Mouse (Mus musculus): ENCODE data around the gene A630001G21Rik. TPM values are rescaled to one million over a fixed set of nuclear protein-coding genes. Genes with fewer than 3 reads are reported as not detected.

Gene A630001G21Rik
- polyA plus RNA-seq, 1 experiment, result 0.02 TPM

DNA sequence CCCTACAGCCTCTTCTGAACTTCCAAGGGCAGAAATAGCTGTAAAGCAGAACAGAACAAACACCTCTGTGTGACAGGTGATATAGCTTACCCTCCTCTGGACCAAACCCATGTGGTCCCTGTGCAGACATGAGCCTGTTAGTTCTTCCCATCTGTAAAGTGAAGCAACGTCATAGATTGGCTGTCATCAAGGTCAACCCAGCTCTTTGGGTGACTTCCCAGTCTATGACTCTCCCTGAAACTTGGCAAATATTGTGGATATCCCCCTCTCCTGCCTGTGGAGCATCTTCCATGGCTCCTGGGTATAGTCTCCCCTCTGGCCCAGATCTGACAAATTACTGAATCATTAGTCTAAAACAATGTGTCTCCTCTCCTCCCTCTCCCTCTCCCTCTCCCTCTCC is 86.2 kb downstream of the A630001G21Rik start:
- Histone ChIP-seq H3K36me3 (ENCODE audit: control insufficient read depth, insufficient read depth) (no peaks in the 10 kb centered on the region), H3K4me2 (ENCODE audit: low read depth) (no peak overlapping the region), H3K79me2 (ENCODE audit: control insufficient read depth, insufficient read depth) (no peaks in the 10 kb centered on the region), H3K27me3 (ENCODE audit: control insufficient read depth, insufficient read depth, insufficient read length) (no peaks in the 10 kb centered on the region), H3ac (ENCODE audit: control insufficient read depth, insufficient read length) (no peak overlapping the region), H3K4me3 (no peak overlapping the region)
- TF ChIP-seq E2F4 (IDR thresholded peaks at IDR 0.05; ENCODE audit: insufficient read depth) (no peak), MAX (IDR thresholded peaks at IDR 0.05; ENCODE audit: low read depth) (no peak), TCF3 (IDR thresholded peaks at IDR 0.05; ENCODE audit: insufficient read length, low read depth) (no peak), POLR2AphosphoS2 (IDR thresholded peaks at IDR 0.05; ENCODE audit: insufficient read length, low read depth) (no peak), MYOG (IDR thresholded peaks at IDR 0.05; ENCODE audit: control insufficient read depth in 1 of 3, insufficient read depth in 1 of 3, insufficient read length in 2 of 3, low read depth in 2 of 3) (no peak), TCF12 (IDR thresholded peaks at IDR 0.05; ENCODE audit: insufficient read depth, poor library complexity, severe bottlenecking) (no peak), USF1 (IDR thresholded peaks at IDR 0.05; ENCODE audit: low read depth) (no peak), SRF (IDR thresholded peaks at IDR 0.05; ENCODE audit: control insufficient read depth, insufficient read length, low read depth) (no peak), MYOD1 (IDR thresholded peaks at IDR 0.05; ENCODE audit: control insufficient read depth in 1 of 3, insufficient read length in 2 of 3, low read depth in 2 of 3) (no peak), POLR2A (IDR thresholded peaks at IDR 0.05; ENCODE audit: insufficient read length, low read depth) (no peak), REST (IDR thresholded peaks at IDR 0.05; ENCODE audit: insufficient read depth, insufficient read length) (no peak), CEBPB (IDR thresholded peaks at IDR 0.05; ENCODE audit: insufficient read depth, poor library complexity, severe bottlenecking) (no peak)

DNA sequence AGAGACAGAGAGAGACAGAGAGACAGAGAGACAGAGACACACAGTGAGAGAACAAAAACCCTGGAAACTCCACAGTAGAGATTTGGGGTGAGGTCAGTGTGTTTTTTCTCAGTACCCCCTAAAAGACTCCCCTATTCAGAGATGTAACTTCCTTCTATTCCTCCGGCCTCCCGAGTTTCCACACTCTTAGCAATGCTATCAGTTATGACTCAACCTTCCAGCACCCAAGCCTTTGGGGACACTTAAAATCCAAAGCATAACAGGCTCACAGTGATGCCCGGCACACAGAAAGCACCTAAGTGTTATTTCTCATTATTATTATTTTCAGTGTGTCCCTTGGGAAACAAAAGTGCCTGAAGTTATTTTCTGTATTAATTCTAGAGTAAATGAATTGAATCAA is 87.9 kb downstream of the A630001G21Rik start:
- Histone ChIP-seq H3K4me3 (no peak overlapping the region), H3K27me3 (ENCODE audit: control insufficient read depth, insufficient read depth, insufficient read length) (no peaks in the 10 kb centered on the region), H3K36me3 (ENCODE audit: control insufficient read depth, insufficient read depth) (no peaks in the 10 kb centered on the region), H3K4me2 (ENCODE audit: low read depth) (no peak overlapping the region), H3ac (ENCODE audit: control insufficient read depth, insufficient read length) (no peak overlapping the region), H3K79me2 (ENCODE audit: control insufficient read depth, insufficient read depth) (no peaks in the 10 kb centered on the region)
- TF ChIP-seq SRF (IDR thresholded peaks at IDR 0.05; ENCODE audit: control insufficient read depth, insufficient read length, low read depth), result no peak
- TF ChIP-seq E2F4 (IDR thresholded peaks at IDR 0.05; ENCODE audit: insufficient read depth), result no peak
- TF ChIP-seq TCF12 (IDR thresholded peaks at IDR 0.05; ENCODE audit: insufficient read depth, poor library complexity, severe bottlenecking), result no peak
- no peak for TF ChIP-seq USF1 (IDR thresholded peaks at IDR 0.05; ENCODE audit: low read depth)
- no peak for TF ChIP-seq REST (IDR thresholded peaks at IDR 0.05; ENCODE audit: insufficient read depth, insufficient read length)
- no peak for TF ChIP-seq MYOD1 (IDR thresholded peaks at IDR 0.05; ENCODE audit: control insufficient read depth in 1 of 3, insufficient read length in 2 of 3, low read depth in 2 of 3)
- no peak for TF ChIP-seq POLR2A (IDR thresholded peaks at IDR 0.05; ENCODE audit: insufficient read length, low read depth)
- no peak for TF ChIP-seq MAX (IDR thresholded peaks at IDR 0.05; ENCODE audit: low read depth)
- TF ChIP-seq MYOG (IDR thresholded peaks at IDR 0.05; ENCODE audit: control insufficient read depth in 1 of 3, insufficient read depth in 1 of 3, insufficient read length in 2 of 3, low read depth in 2 of 3), result no peak
- TF ChIP-seq POLR2AphosphoS2 (IDR thresholded peaks at IDR 0.05; ENCODE audit: insufficient read length, low read depth), result no peak
- no peak for TF ChIP-seq TCF3 (IDR thresholded peaks at IDR 0.05; ENCODE audit: insufficient read length, low read depth)
- TF ChIP-seq CEBPB (IDR thresholded peaks at IDR 0.05; ENCODE audit: insufficient read depth, poor library complexity, severe bottlenecking), result no peak

DNA sequence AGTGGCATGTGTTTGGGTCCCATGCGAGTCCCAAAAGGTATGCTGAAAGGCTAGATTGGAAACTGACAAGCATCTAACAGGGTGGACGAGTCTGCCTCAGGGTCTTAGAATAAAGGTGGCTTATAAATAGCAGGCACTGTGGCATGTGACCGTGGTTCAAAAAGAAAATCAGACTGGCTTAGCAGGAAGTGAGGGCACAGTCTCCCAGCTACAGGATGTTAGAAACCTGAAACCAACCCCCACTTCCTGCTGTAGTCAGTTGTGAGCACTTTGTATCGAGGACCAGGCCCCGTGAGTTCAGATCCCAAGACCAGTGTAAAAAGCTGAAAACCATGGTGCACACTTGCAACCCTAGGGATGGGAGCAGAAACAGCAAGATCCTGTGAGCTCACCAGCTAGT is 91.1 kb downstream of the A630001G21Rik start:
- H3K27me3 ChIP-seq (ENCODE audit: control insufficient read depth, insufficient read depth, insufficient read length), result no peaks in the 10 kb centered on the region
- no peak overlapping the region for H3K4me2 ChIP-seq (ENCODE audit: low read depth)
- H3K4me3 ChIP-seq, result no peak overlapping the region
- H3ac ChIP-seq (ENCODE audit: control insufficient read depth, insufficient read length), result no peak overlapping the region
- no peaks in the 10 kb centered on the region for H3K79me2 ChIP-seq (ENCODE audit: control insufficient read depth, insufficient read depth)
- TF ChIP-seq MYOD1 (IDR thresholded peaks at IDR 0.05; ENCODE audit: control insufficient read depth in 1 of 3, insufficient read length in 2 of 3, low read depth in 2 of 3) (no peak), MAX (IDR thresholded peaks at IDR 0.05; ENCODE audit: low read depth) (no peak), MYOG (IDR thresholded peaks at IDR 0.05; ENCODE audit: control insufficient read depth in 1 of 3, insufficient read depth in 1 of 3, insufficient read length in 2 of 3, low read depth in 2 of 3) (no peak), SRF (IDR thresholded peaks at IDR 0.05; ENCODE audit: control insufficient read depth, insufficient read length, low read depth) (no peak), CEBPB (IDR thresholded peaks at IDR 0.05; ENCODE audit: insufficient read depth, poor library complexity, severe bottlenecking) (no peak), TCF12 (IDR thresholded peaks at IDR 0.05; ENCODE audit: insufficient read depth, poor library complexity, severe bottlenecking) (no peak), E2F4 (IDR thresholded peaks at IDR 0.05; ENCODE audit: insufficient read depth) (no peak), USF1 (IDR thresholded peaks at IDR 0.05; ENCODE audit: low read depth) (no peak)
- no peaks in the 10 kb centered on the region for H3K36me3 ChIP-seq (ENCODE audit: control insufficient read depth, insufficient read depth)

DNA sequence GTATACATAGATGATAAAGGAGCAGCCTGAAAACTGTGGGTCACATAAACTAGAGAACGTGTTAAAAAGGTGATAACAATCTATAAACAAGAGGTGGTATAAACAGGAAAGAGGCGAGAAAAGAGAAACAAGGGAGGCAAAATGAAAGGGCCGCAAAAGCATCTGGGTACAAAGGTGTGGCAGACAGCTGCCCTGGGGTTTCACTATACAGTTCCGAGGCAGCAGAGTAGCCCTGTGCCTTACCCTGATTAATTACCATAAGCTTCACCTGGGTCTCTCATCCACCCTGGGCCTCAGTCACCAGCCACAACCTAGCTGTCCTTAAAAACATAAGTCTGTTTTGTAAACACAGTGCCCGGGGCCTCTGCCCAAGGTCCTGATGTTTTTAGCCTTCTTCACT is 91.8 kb downstream of the A630001G21Rik start:
- Histone ChIP-seq H3ac (ENCODE audit: control insufficient read depth, insufficient read length) (no peak overlapping the region), H3K79me2 (ENCODE audit: control insufficient read depth, insufficient read depth) (no peaks in the 10 kb centered on the region), H3K4me2 (ENCODE audit: low read depth) (no peak overlapping the region), H3K4me3 (no peak overlapping the region), H3K36me3 (ENCODE audit: control insufficient read depth, insufficient read depth) (no peaks in the 10 kb centered on the region), H3K27me3 (ENCODE audit: control insufficient read depth, insufficient read depth, insufficient read length) (no peaks in the 10 kb centered on the region)
- TF ChIP-seq MYOG (IDR thresholded peaks at IDR 0.05; ENCODE audit: control insufficient read depth in 1 of 3, insufficient read depth in 1 of 3, insufficient read length in 2 of 3, low read depth in 2 of 3), result no peak
- no peak for TF ChIP-seq CEBPB (IDR thresholded peaks at IDR 0.05; ENCODE audit: insufficient read depth, poor library complexity, severe bottlenecking)
- TF ChIP-seq E2F4 (IDR thresholded peaks at IDR 0.05; ENCODE audit: insufficient read depth), result no peak
- no peak for TF ChIP-seq USF1 (IDR thresholded peaks at IDR 0.05; ENCODE audit: low read depth)
- TF ChIP-seq POLR2AphosphoS2 (IDR thresholded peaks at IDR 0.05; ENCODE audit: insufficient read length, low read depth), result no peak
- TF ChIP-seq SRF (IDR thresholded peaks at IDR 0.05; ENCODE audit: control insufficient read depth, insufficient read length, low read depth), result no peak
- TF ChIP-seq POLR2A (IDR thresholded peaks at IDR 0.05; ENCODE audit: insufficient read length, low read depth), result no peak

DNA sequence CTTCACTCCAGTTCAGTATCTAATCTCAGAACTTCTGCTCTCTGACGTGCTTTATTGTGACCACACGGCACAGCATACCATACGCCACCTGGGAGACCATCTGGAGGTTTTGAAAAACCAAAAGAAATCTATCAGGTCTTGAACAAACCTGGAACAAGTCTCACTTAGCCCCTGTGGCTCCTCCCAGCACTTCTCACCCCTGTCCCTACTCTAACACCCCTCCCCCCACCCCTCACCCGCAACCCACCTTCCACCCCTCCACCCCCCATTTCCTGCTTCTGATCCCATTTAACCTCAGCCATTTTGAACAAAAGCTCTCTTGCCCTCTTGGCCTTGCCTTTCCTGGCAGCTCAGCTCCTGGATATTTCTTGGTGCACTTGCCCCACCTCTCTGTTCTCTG is 98.2 kb downstream of the A630001G21Rik start:
- Histone ChIP-seq H3K36me3 (ENCODE audit: control insufficient read depth, insufficient read depth) (no peaks in the 10 kb centered on the region), H3K4me2 (ENCODE audit: low read depth) (no peak overlapping the region), H3K27me3 (ENCODE audit: control insufficient read depth, insufficient read depth, insufficient read length) (no peaks in the 10 kb centered on the region), H3K79me2 (ENCODE audit: control insufficient read depth, insufficient read depth) (no peaks in the 10 kb centered on the region), H3K4me3 (no peak overlapping the region), H3ac (ENCODE audit: control insufficient read depth, insufficient read length) (no peak overlapping the region)
- TF ChIP-seq MYOG (IDR thresholded peaks at IDR 0.05; ENCODE audit: control insufficient read depth in 1 of 3, insufficient read depth in 1 of 3, insufficient read length in 2 of 3, low read depth in 2 of 3) (no peak), CEBPB (IDR thresholded peaks at IDR 0.05; ENCODE audit: insufficient read depth, poor library complexity, severe bottlenecking) (no peak), USF1 (IDR thresholded peaks at IDR 0.05; ENCODE audit: low read depth) (no peak), POLR2AphosphoS2 (IDR thresholded peaks at IDR 0.05; ENCODE audit: insufficient read length, low read depth) (no peak), E2F4 (IDR thresholded peaks at IDR 0.05; ENCODE audit: insufficient read depth) (no peak), TCF3 (IDR thresholded peaks at IDR 0.05; ENCODE audit: insufficient read length, low read depth) (no peak), MYOD1 (IDR thresholded peaks at IDR 0.05; ENCODE audit: control insufficient read depth in 1 of 3, insufficient read length in 2 of 3, low read depth in 2 of 3) (no peak), MAX (IDR thresholded peaks at IDR 0.05; ENCODE audit: low read depth) (no peak), TCF12 (IDR thresholded peaks at IDR 0.05; ENCODE audit: insufficient read depth, poor library complexity, severe bottlenecking) (no peak), SRF (IDR thresholded peaks at IDR 0.05; ENCODE audit: control insufficient read depth, insufficient read length, low read depth) (no peak)

Measured in myocyte (in vitro differentiated cells).